Mouse (Mus musculus) macrophage (primary cell): Measurements from ENCODE around the gene Dok4. TPM values are rescaled to one million over a fixed set of nuclear protein-coding genes. Genes with fewer than 3 reads are reported as not detected.
"Not testable (repeated sequence)": the region's sequence is repeated elsewhere in the genome, so short reads cannot be mapped to it uniquely, and the experiment has no call there.

Source experiments
- H3K27ac ChIP-seq: fragments of 350-480 bp; formaldehyde crosslinking; 2 replicates; pipeline ENCODE4 v1.9.0; 2021
- H3K36me3 ChIP-seq: fragments of 350-480 bp; formaldehyde crosslinking; 2 replicates; pipeline ENCODE4 v1.9.0; 2021; ENCODE audit errors: inconsistent target
- H3K4me3 ChIP-seq: fragments of 350-480 bp; formaldehyde crosslinking; 2 replicates; pipeline ENCODE4 v1.9.0; 2021; ENCODE audit errors: inconsistent target
- H3K79me2 ChIP-seq: fragments of 350-480 bp; formaldehyde crosslinking; 2 replicates; pipeline ENCODE4 v1.9.0; 2021; ENCODE audit errors: inconsistent target
- WGBS: methylation state at CpG from one replicate; pipeline ENCODE4 v1.1.7; 2026; ENCODE audit warnings: inconsistent platforms; ENCODE audit not compliant: missing documents; 5-methylcytosine and 5-hydroxymethylcytosine counted together
- polyA plus RNA-seq: library from polyadenylated mRNA; stranded (reverse); fragments of 250-400 nt; gene quantifications from 3 replicates; pipeline ENCODE4 v1.2.4, GENCODE M21; 2018; ENCODE audit warnings: inconsistent platforms

Gene Dok4
- polyA plus RNA-seq, 1 experiment from 2014 or later, result 2.0 TPM

GRCm38 (mm10) chr8:94871108-94871894 lies 4.8 kb downstream of the Dok4 start:
- no peak overlapping the region for H3K27ac ChIP-seq
- no peaks in the 10 kb centered on the region for H3K36me3 ChIP-seq
- 24% methylated on average over 5 of the region's 7 CpGs for WGBS
- no peaks in the 10 kb centered on the region for H3K79me2 ChIP-seq
- H3K4me3 ChIP-seq, result peak overlapping the region; percentile 20; the same call in 1 of the 2 replicates

- Histone ChIP-seq H3K27ac (no peak overlapping the region), H3K4me3 (peak overlapping the region; percentile 20; the same call in 1 of the 2 replicates), H3K36me3 (no peaks in the 10 kb centered on the region), H3K79me2 (no peaks in the 10 kb centered on the region)
- WGBS, result 10% methylated on average over 20 of the region's 22 CpGs
These were observed 5.5 kb downstream of the Dok4 start for GRCm38 (mm10) chr8:94870474-94871107.

- Histone ChIP-seq H3K27ac (no peak overlapping the region), H3K4me3 (no peak overlapping the region), H3K79me2 (no peaks in the 10 kb centered on the region), H3K36me3 (peaks cover 5% of the 10 kb centered on the region; the same call in 1 of the 2 replicates)
- 57% methylated on average over 4 of the region's 4 CpGs for WGBS
These were observed 6.1 kb downstream of the Dok4 start for GRCm38 (mm10) chr8:94870003-94870402.

- no peak overlapping the region for H3K27ac ChIP-seq
- no peak overlapping the region for H3K4me3 ChIP-seq
- no peaks in the 10 kb centered on the region for H3K79me2 ChIP-seq
- peaks cover 14% of the 10 kb centered on the region; the same call in 1 of the 2 replicates for H3K36me3 ChIP-seq
- WGBS, result 91% methylated on average over 7 of the region's 7 CpGs
These were observed 7.0 kb downstream of the Dok4 start for GRCm38 (mm10) chr8:94869146-94869545.

GRCm38 (mm10) chr8:94866921-94867320 lies 9.2 kb downstream of the Dok4 start:
- H3K4me3 ChIP-seq, result no peak overlapping the region
- no peaks in the 10 kb centered on the region for H3K79me2 ChIP-seq
- no peak overlapping the region for H3K27ac ChIP-seq
- peaks cover 21% of the 10 kb centered on the region; the same call in 1 of the 2 replicates for H3K36me3 ChIP-seq
- WGBS, result 97% methylated on average over 9 of the region's 9 CpGs

GRCm38 (mm10) chr8:94865292-94865691 lies 10.8 kb downstream of the Dok4 start:
- Histone ChIP-seq H3K27ac (no peak overlapping the region), H3K79me2 (peaks cover 2% of the 10 kb centered on the region; the same call in 1 of the 2 replicates), H3K36me3 (peaks cover 26% of the 10 kb centered on the region; the same call in 1 of the 2 replicates), H3K4me3 (no peak overlapping the region)
- 96% methylated on average over 10 of the region's 10 CpGs for WGBS

GRCm38 (mm10) chr8:94863897-94864673 lies 12.0 kb downstream of the Dok4 start:
- Histone ChIP-seq H3K36me3 (peaks cover 30% of the 10 kb centered on the region; the same call in 1 of the 2 replicates), H3K27ac (no peak overlapping the region), H3K79me2 (peaks cover 14% of the 10 kb centered on the region), H3K4me3 (no peak overlapping the region)
- 92% methylated on average over 10 of the region's 10 CpGs for WGBS

GRCm38 (mm10) chr8:94862487-94863220 lies 13.5 kb downstream of the Dok4 start:
- no peak overlapping the region for H3K4me3 ChIP-seq
- peaks cover 28% of the 10 kb centered on the region for H3K79me2 ChIP-seq
- H3K36me3 ChIP-seq, result peaks cover 30% of the 10 kb centered on the region; the same call in 1 of the 2 replicates
- 93% methylated on average over 12 of the region's 12 CpGs for WGBS
- H3K27ac ChIP-seq, result no peak overlapping the region

- WGBS, result 78% methylated on average over 8 of the region's 8 CpGs
- H3K27ac ChIP-seq, result no peak overlapping the region
- no peak overlapping the region for H3K4me3 ChIP-seq
- H3K79me2 ChIP-seq, result peaks cover 30% of the 10 kb centered on the region
- H3K36me3 ChIP-seq, result peaks cover 30% of the 10 kb centered on the region; the same call in 1 of the 2 replicates
These were observed 14.7 kb downstream of the Dok4 start for GRCm38 (mm10) chr8:94861352-94861910.

GRCm38 (mm10) chr8:94857346-94858173 lies 18.6 kb downstream of the Dok4 start, which contains the start of gene Polr2c:
Polr2c (plus strand) TSS chr8:94857450.
- H3K27ac ChIP-seq, result peak within 1 kb of the TSS; percentile 8; the same call in 1 of the 2 replicates
- H3K36me3 ChIP-seq, result peaks cover 31% of the 10 kb centered on the region
- under 1% methylated on average over 68 of the region's 68 CpGs for WGBS
- H3K4me3 ChIP-seq, result peak within 1 kb of the TSS; percentile 73
- H3K79me2 ChIP-seq, result peaks cover 30% of the 10 kb centered on the region

- 30% methylated on average over 5 of the region's 5 CpGs for WGBS
- Histone ChIP-seq H3K79me2 (peaks cover 30% of the 10 kb centered on the region), H3K36me3 (peaks cover 37% of the 10 kb centered on the region), H3K27ac (no peak overlapping the region), H3K4me3 (no peak overlapping the region)
These were observed 19.2 kb downstream of the Dok4 start for GRCm38 (mm10) chr8:94857011-94857345.

GRCm38 (mm10) chr8:94854761-94855160 lies 21.4 kb downstream of the Dok4 start:
- WGBS, result 92% methylated on average over 10 of the region's 11 CpGs
- H3K79me2 ChIP-seq, result peaks cover 23% of the 10 kb centered on the region
- H3K36me3 ChIP-seq, result peaks cover 48% of the 10 kb centered on the region

GRCm38 (mm10) chr8:94850049-94850448 lies 26.1 kb downstream of the Dok4 start:
- Histone ChIP-seq H3K4me3 (no peak overlapping the region), H3K79me2 (no peaks in the 10 kb centered on the region), H3K27ac (no peak overlapping the region), H3K36me3 (peaks cover 75% of the 10 kb centered on the region)
- WGBS, result 90% methylated on average over 5 of the region's 5 CpGs

More at GRCm38 (mm10) chr8:94854761-94855160, 21.4 kb downstream of the Dok4 start:
- H3K27ac ChIP-seq, H3K4me3 ChIP-seq: not testable (repeated sequence)
